Comparison of ENCODE assay signal across 22 mouse cellular contexts in the genomic region with DNA sequence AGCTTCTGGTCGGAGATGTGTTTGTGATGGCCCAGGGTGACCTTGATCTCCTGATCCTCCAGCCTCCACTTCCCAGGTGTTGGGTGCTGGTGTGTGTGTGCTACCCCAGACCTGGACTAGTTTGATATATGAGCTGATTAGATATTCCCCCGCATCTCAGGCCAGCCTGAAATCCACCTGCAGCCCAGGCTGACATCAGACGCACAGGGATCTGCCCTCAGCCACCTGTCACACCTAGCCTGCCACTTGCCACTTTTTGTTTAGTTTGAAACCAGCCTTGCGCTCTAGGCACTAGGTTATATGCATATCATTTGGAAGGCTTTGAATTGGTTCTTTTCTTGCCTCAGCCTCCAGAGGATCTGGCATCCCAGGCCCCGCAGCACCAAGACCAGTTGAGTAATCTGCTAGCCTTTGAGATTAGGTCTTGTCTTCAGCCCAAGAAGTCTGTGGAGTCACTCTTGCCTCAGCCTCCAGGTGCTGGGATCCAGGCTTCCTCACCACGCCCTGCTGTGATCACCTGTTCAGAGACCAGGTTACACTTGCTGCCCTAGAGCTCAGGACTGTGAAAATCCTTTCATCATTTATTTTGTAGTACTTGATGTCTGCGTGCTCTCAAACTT. TPM values are rescaled to one million over a fixed set of nuclear protein-coding genes. Genes with fewer than 3 reads are reported as not detected.
A peak's percentile ranks its signal among the peaks of the same experiment; 100 is the strongest.
DNase-seq lines count a peak whose midpoint lies in the region; TF ChIP-seq lines count a peak whose summit lies in the region.
"Had no signal": no experiment of that assay in that cellular context is flagged by ENCODE, and none has a peak within 500 bp of the region (broad histone marks: within the 10 kb centered on the region; RNA-seq: fewer than 3 reads in every experiment).

No protein-coding gene starts in this region.

- H3K4me3 ChIP-seq in layer of hippocampus, adult 2 months = no peak overlapping the region
- H3K4me3 ChIP-seq in small intestine, adult 2 months (ENCODE audit: low read depth, low read length) = no peak overlapping the region
- H3K4me3 ChIP-seq: embryonic facial prominence, embryonic 10.5 days; forebrain, embryonic 15.5 days; heart, adult 2 months; heart, embryonic 15.5 days; hindbrain, embryonic 10.5 days; hindbrain, embryonic 15.5 days had no signal

- H3K27ac ChIP-seq in layer of hippocampus, adult 2 months = peak overlapping the region; percentile 18; the same call in 1 of the 2 replicates
- H3K27ac ChIP-seq in small intestine, adult 2 months (ENCODE audit: insufficient read depth, low read depth, low read length) = peak overlapping the region; percentile 8; the same call in 1 of the 2 replicates
- H3K27ac ChIP-seq: embryonic facial prominence, embryonic 10.5 days; forebrain, embryonic 15.5 days; heart, adult 2 months; heart, embryonic 15.5 days; hindbrain, embryonic 10.5 days; hindbrain, embryonic 15.5 days had no signal

- WGBS in small intestine, adult 2 months = 59% methylated on average over 7 of the region's 7 CpGs

- TF ChIP-seq POLR2A in small intestine, adult 2 months (IDR thresholded peaks at IDR 0.05; ENCODE audit: low read depth, low read length) = no peak

- TF ChIP-seq CTCF in layer of hippocampus, adult 2 months (conservative IDR thresholded peaks at IDR 0.05) = no peak
- no peak for TF ChIP-seq CTCF in small intestine, adult 2 months (IDR thresholded peaks at IDR 0.05; ENCODE audit: extremely low read depth, insufficient read length, insufficient replicate concordance, low read depth, low read length)

- H3K27me3 ChIP-seq in small intestine, adult 2 months (ENCODE audit: control insufficient read depth, insufficient read depth, low read length) = no peaks in the 10 kb centered on the region
- H3K27me3 ChIP-seq: CH12.LX; forebrain, embryonic 15.5 days; heart, embryonic 15.5 days; hindbrain, embryonic 15.5 days; Patski had no signal

- peak; percentile 57 for DNase-seq in cerebellum, adult 9-11 months
- no peak for DNase-seq in cerebellum, postnatal 4 days (ENCODE audit: low spot score in 2 of 2)
- DNase-seq in layer of hippocampus, adult 2 months (ENCODE audit: low spot score in 2 of 2) = no peak
- DNase-seq in layer of hippocampus, postnatal 25 days (ENCODE audit: extremely low spot score in 1 of 2, low spot score in 1 of 2) = no peak
- peak; percentile 41 for DNase-seq in brain, adult 2 months (ENCODE audit: low read depth, low spot score)
- DNase-seq in right cerebral cortex, postnatal 36 days (ENCODE audit: low spot score in 2 of 2) = no peak
- DNase-seq: adrenal gland, postnatal 14 days; gastrocnemius, postnatal 36 days; heart, adult 2 months; heart, postnatal 14 days; kidney, adult 2 months had no signal

- peaks cover 15% of the 10 kb centered on the region; the same call in 1 of the 2 replicates for H3K4me1 ChIP-seq in small intestine, adult 2 months (ENCODE audit: control insufficient read depth, insufficient read depth, insufficient read length, low read length)
- H3K4me1 ChIP-seq: forebrain, embryonic 15.5 days; heart, embryonic 15.5 days; hindbrain, embryonic 15.5 days had no signal

- peaks cover 12% of the 10 kb centered on the region for H3K36me3 ChIP-seq in small intestine, adult 2 months (ENCODE audit: control insufficient read depth, insufficient read depth, low read length)
- H3K36me3 ChIP-seq: forebrain, embryonic 15.5 days; hindbrain, embryonic 15.5 days had no signal

RNA-seq across cellular contexts. Expression of a gene that starts 7.6 kb away (rescaled TPM):
- total RNA-seq in layer of hippocampus, adult 2 months (2021) = 10 to 100 TPM; 31.0 to 32.6 TPM
- total RNA-seq in layer of hippocampus, postnatal 25 days (2021) = 10 to 100 TPM; 30.9 to 34.0 TPM
- 127 and 323 TPM in 2 replicates for polyA plus RNA-seq in small intestine, adult 2 months (2012; rRNA removed)

RNA-seq across cellular contexts. Expression of a gene that starts 34.5 kb away (rescaled TPM):
- total RNA-seq in layer of hippocampus, adult 2 months (2021) = under 1 TPM; 0.26 to 0.52 TPM
- under 1 TPM in 1 of 2 experiments, not detected in 1; 0.25 TPM for total RNA-seq in layer of hippocampus, postnatal 25 days (2021)
- not detected in 2 replicates for polyA plus RNA-seq in small intestine, adult 2 months (2012; rRNA removed)
- polyA plus RNA-seq: activated CD4-positive, CD25-positive, alpha-beta regulatory T cell, adult 4 months; embryonic facial prominence, embryonic 10.5 days; forebrain, embryonic 11.5 days; heart, adult 2 months; heart, embryonic 11.5 days; heart, embryonic 15.5 days; hindbrain, embryonic 10.5 days had no signal

RNA-seq across cellular contexts. Expression of a gene that starts 41.6 kb away (rescaled TPM):
- total RNA-seq in layer of hippocampus, adult 2 months (2021) = 10 to 100 TPM; 58.0 to 58.7 TPM
- 10 to 100 TPM; 51.3 to 54.4 TPM for total RNA-seq in layer of hippocampus, postnatal 25 days (2021)
- 26.8 and 34.9 TPM in 2 replicates for polyA plus RNA-seq in small intestine, adult 2 months (2012; rRNA removed)

RNA-seq across cellular contexts. Expression of a gene that starts 41.7 kb away (rescaled TPM):
- 100 to 1,000 TPM; 121 to 124 TPM for total RNA-seq in layer of hippocampus, adult 2 months (2021)
- total RNA-seq in layer of hippocampus, postnatal 25 days (2021) = 100 to 1,000 TPM; 120 to 124 TPM
- polyA plus RNA-seq in small intestine, adult 2 months (2012; rRNA removed) = 87.7 and 122 TPM in 2 replicates

Comparison
In these comparisons a context has a peak if more than half of its experiments do, and no peak if none do; other contexts are left out.
1. DNase-seq: peak in cerebellum, adult 9-11 months (single experiment) and brain, adult 2 months (single experiment); none in cerebellum, postnatal 4 days (0 of 2), layer of hippocampus, adult 2 months (0 of 2), layer of hippocampus, postnatal 25 days (0 of 2) and right cerebral cortex, postnatal 36 days (0 of 2).